Mouse (Mus musculus): ENCODE data around the gene Fa2h.

- TF ChIP-seq CTCF (IDR thresholded peaks at IDR 0.05; ENCODE audit: insufficient read depth, low read length) = no peak
- TF ChIP-seq POLR2A (IDR thresholded peaks at IDR 0.05; ENCODE audit: borderline replicate concordance, extremely low read depth, low read depth, low read length) = no peak
These were observed 26.9 kb downstream of the Fa2h start for GRCm38 (mm10) chr8:111366610-111367234.

All from lung, adult 2 months (tissue).